Mouse (Mus musculus): ENCODE measurements around the gene Sh3bgrl. TPM values are rescaled to one million over a fixed set of nuclear protein-coding genes. Genes with fewer than 3 reads are reported as not detected.

The Sh3bgrl gene
- polyA plus RNA-seq, 1 experiment from 2014 or later = 92.0 TPM

Other genes with a start within 250 kb of the Sh3bgrl start
- gene Hmgn5, start 82.0 kb upstream of the Sh3bgrl start, polyA plus RNA-seq (2016; fragmentation: Nextera tagmentation; extraction: Ambion mirVana) = 22.3 and 22.4 TPM in 2 replicates
- gene Gm6377, start 101.4 kb downstream of the Sh3bgrl start, polyA plus RNA-seq (2016; fragmentation: Nextera tagmentation; extraction: Ambion mirVana) = 0.08 TPM in 1 of 2 replicates, not detected in the other

Data from heart, embryonic 12.5 days (tissue).